Mouse (Mus musculus) MEL (cell line): ENCODE measurements at regions not wholly inside any gene's neighbourhood (a gene's known extent, or its start where the extent isn't known, plus 50 kb on each side); places are given as distances from the start of the nearest gene placed in this dataset.

Experiments used
- DNase-seq: peaks from one replicate; pipeline ENCODE4 v3.0.0; 2011; ENCODE audit warnings: low read depth, low spot score
- H3K27ac ChIP-seq: 2 replicates; pipeline ENCODE4 v1.5.1; 2012; ENCODE audit warnings: low read depth, mild to moderate bottlenecking, control low read depth, low read length, moderate library complexity; ENCODE audit not compliant: control insufficient read depth
- H3K27me3 ChIP-seq, 2 experiments: fragments of 150-350 bp in 1 of 2; sonication (generic) in 1 of 2; 2 replicates each; pipeline ENCODE4 v1.6.1; 2012; ENCODE audit warnings: low read length in 2 of 2, mild to moderate bottlenecking in 2 of 2, improper control_type of control experiment in 1 of 2, moderate library complexity in 1 of 2; ENCODE audit not compliant: insufficient read depth in 2 of 2, control insufficient read depth in 1 of 2
- H3K36me3 ChIP-seq, 2 experiments: 2 replicates each; pipeline ENCODE4 v1.6.1; 2012 to 2014; ENCODE audit warnings: low read length in 2 of 2, improper control_type of control experiment in 1 of 2, inconsistent platforms in 1 of 2, mild to moderate bottlenecking in 1 of 2; ENCODE audit not compliant: insufficient read depth in 2 of 2, control insufficient read depth in 1 of 2
- H3K4me1 ChIP-seq, 2 experiments: fragments of 150-350 bp in 1 of 2; sonication (generic) in 1 of 2; 2 replicates each; pipeline ENCODE4 v1.6.1; 2012; ENCODE audit warnings: low read length in 2 of 2, improper control_type of control experiment in 1 of 2, mild to moderate bottlenecking in 1 of 2; ENCODE audit not compliant: insufficient read depth in 2 of 2, control insufficient read depth in 1 of 2
- H3K4me3 ChIP-seq, 2 experiments: fragments of 150-350 bp in 1 of 2; sonication (generic) in 1 of 2; 2 replicates each; pipeline ENCODE4 v1.5.1; 2012; ENCODE audit warnings: low read depth in 2 of 2, low read length in 2 of 2, mild to moderate bottlenecking in 2 of 2, moderate library complexity in 2 of 2, control low read depth in 1 of 2, improper control_type of control experiment in 1 of 2; ENCODE audit not compliant: control insufficient read depth in 1 of 2, insufficient read depth in 1 of 2
- H3K79me2 ChIP-seq: 2 replicates; pipeline ENCODE4 v1.6.1; 2012; ENCODE audit warnings: mild to moderate bottlenecking, low read length, moderate library complexity; ENCODE audit not compliant: control insufficient read depth, poor library complexity, insufficient read depth
- H3K9ac ChIP-seq: 2 replicates; pipeline ENCODE4 v1.6.1; 2012; ENCODE audit warnings: low read depth, mild to moderate bottlenecking, control low read depth, low read length, moderate library complexity; ENCODE audit not compliant: control insufficient read depth, poor library complexity, severe bottlenecking
- H3K9me3 ChIP-seq: fragments of 150-350 bp; sonication (generic); replicated peaks from 2 replicates; pipeline ENCODE4 v1.6.1; 2012; ENCODE audit warnings: mild to moderate bottlenecking, low read length, improper control_type of control experiment, moderate library complexity; ENCODE audit not compliant: insufficient read depth
- BHLHE40 ChIP-seq: IDR thresholded peaks from 2 replicates; pipeline ENCODE4 v1.6.1; 2012; ENCODE audit warnings: low read depth, mild to moderate bottlenecking, inconsistent platforms, low read length, improper control_type of control experiment, borderline replicate concordance
- CHD1 ChIP-seq: IDR thresholded peaks from 2 replicates; pipeline ENCODE4 v1.6.1; 2012; ENCODE audit warnings: low read depth, mild to moderate bottlenecking, inconsistent platforms, low read length, improper control_type of control experiment
- CTCF ChIP-seq, 3 experiments: IDR thresholded peaks in 2 of 3; conservative IDR thresholded peaks in 1 of 3; 2 replicates each; pipeline ENCODE4 v1.5.1; 2011 to 2012; ENCODE audit warnings: low read length in 3 of 3, low read depth in 2 of 3, mild to moderate bottlenecking in 2 of 3, improper control_type of control experiment in 1 of 3, inconsistent platforms in 1 of 3, mixed read lengths in 1 of 3, moderate library complexity in 1 of 3; ENCODE audit not compliant: control insufficient read depth in 1 of 3, insufficient read depth in 1 of 3, poor library complexity in 1 of 3, severe bottlenecking in 1 of 3
- GABPA ChIP-seq: IDR thresholded peaks from 2 replicates; pipeline ENCODE4 v1.6.1; 2012; ENCODE audit warnings: low read depth, mild to moderate bottlenecking, inconsistent platforms, low read length, improper control_type of control experiment, moderate library complexity
- MAZ ChIP-seq: IDR thresholded peaks from 2 replicates; pipeline ENCODE4 v1.6.1; 2012; ENCODE audit warnings: low read depth, mild to moderate bottlenecking, inconsistent platforms, low read length, improper control_type of control experiment
- MEF2A ChIP-seq: IDR thresholded peaks from 2 replicates; pipeline ENCODE4 v1.6.1; 2014; ENCODE audit warnings: low read depth, mild to moderate bottlenecking, inconsistent platforms, low read length, improper control_type of control experiment; ENCODE audit not compliant: poor library complexity, insufficient replicate concordance, severe bottlenecking; ENCODE audit errors: extremely low read depth
- MXI1 ChIP-seq: IDR thresholded peaks from 2 replicates; pipeline ENCODE4 v1.6.1; 2011; ENCODE audit warnings: mild to moderate bottlenecking, low read depth, low read length, improper control_type of control experiment
- RAD21 ChIP-seq: IDR thresholded peaks from 2 replicates; pipeline ENCODE4 v1.6.1; 2011; ENCODE audit warnings: mild to moderate bottlenecking, low read depth, low read length, improper control_type of control experiment
- RCOR1 ChIP-seq: IDR thresholded peaks from 2 replicates; pipeline ENCODE4 v1.6.1; 2012; ENCODE audit warnings: low read depth, mild to moderate bottlenecking, inconsistent platforms, low read length, improper control_type of control experiment
- SMC3 ChIP-seq: IDR thresholded peaks from 2 replicates; pipeline ENCODE4 v1.6.1; 2011; ENCODE audit warnings: low read depth, low read length, improper control_type of control experiment
- TBP ChIP-seq: IDR thresholded peaks from 2 replicates; pipeline ENCODE4 v1.8.0; 2011; ENCODE audit warnings: low read depth, low read length, improper control_type of control experiment
- UBTF ChIP-seq: IDR thresholded peaks from 2 replicates; pipeline ENCODE4 v1.6.1; 2012; ENCODE audit warnings: low read depth, mild to moderate bottlenecking, inconsistent platforms, low read length, improper control_type of control experiment, moderate library complexity, borderline replicate concordance; ENCODE audit not compliant: insufficient read depth
- USF1 ChIP-seq: IDR thresholded peaks from 2 replicates; pipeline ENCODE4 v1.6.1; 2014; ENCODE audit warnings: low read depth, mild to moderate bottlenecking, inconsistent platforms, low read length, improper control_type of control experiment, moderate library complexity
- USF2 ChIP-seq, 2 experiments: IDR thresholded peaks; 2 replicates each; pipeline ENCODE4 v1.6.1; 2011 to 2012; ENCODE audit warnings: improper control_type of control experiment in 2 of 2, low read length in 2 of 2, borderline replicate concordance in 1 of 2, inconsistent platforms in 1 of 2, low read depth in 1 of 2, mild to moderate bottlenecking in 1 of 2; ENCODE audit not compliant: insufficient read depth in 1 of 2
- ZNF384 ChIP-seq: IDR thresholded peaks from 2 replicates; pipeline ENCODE4 v1.6.1; 2012; ENCODE audit warnings: low read depth, mild to moderate bottlenecking, inconsistent platforms, low read length, improper control_type of control experiment

DNA sequence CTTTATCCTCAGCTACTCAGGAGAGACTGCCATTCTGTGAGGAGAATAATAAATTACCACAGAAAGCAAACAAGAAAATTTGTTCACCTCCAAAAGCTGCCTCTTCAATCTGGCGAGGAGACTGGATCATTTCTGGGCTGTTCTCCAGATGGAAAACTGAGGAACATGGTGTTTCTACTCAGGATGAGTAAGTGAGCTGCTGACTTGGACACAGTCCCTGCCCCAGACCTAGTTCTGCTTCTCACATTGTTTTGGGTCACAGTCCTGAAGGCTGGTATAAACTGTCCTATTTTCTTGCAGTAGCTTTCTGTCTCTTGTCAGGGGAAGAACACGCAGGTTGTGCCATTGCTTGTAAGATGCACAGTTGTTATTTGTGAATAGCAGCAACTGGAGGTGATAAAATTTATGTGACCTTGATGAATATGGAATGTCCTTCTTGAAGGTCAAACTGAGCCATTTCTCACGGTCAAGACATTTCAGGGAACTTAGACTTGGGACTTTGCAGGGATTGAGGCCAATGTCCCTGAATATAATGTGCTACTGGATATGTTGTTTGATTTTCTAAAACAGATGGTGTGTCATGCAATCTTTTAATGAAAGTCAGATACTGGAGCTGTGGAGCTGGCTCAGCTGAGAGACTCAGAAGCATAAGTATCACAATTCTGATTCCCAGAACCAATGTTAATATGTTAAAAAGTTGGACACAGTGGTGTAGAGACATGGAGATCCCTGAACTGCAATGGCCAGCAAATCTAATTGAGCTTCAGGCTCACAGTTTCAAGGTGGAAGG is 102.2 kb downstream of the Edn1 start:
- H3K27ac ChIP-seq, result no peak overlapping the region
- H3K36me3 ChIP-seq, result no peaks in the 10 kb centered on the region
- H3K79me2 ChIP-seq, result no peaks in the 10 kb centered on the region
- TF ChIP-seq USF1, result no peak
- TF ChIP-seq, all 39 proteins: peak for 0
- no peak for DNase-seq
- Histone ChIP-seq H3K27me3 (no peaks in the 10 kb centered on the region), H3K4me3 (no peak overlapping the region), H3K9me3 (no peaks in the 10 kb centered on the region), H3K4me1 (no peaks in the 10 kb centered on the region), H3K9ac (no peak overlapping the region)

DNA sequence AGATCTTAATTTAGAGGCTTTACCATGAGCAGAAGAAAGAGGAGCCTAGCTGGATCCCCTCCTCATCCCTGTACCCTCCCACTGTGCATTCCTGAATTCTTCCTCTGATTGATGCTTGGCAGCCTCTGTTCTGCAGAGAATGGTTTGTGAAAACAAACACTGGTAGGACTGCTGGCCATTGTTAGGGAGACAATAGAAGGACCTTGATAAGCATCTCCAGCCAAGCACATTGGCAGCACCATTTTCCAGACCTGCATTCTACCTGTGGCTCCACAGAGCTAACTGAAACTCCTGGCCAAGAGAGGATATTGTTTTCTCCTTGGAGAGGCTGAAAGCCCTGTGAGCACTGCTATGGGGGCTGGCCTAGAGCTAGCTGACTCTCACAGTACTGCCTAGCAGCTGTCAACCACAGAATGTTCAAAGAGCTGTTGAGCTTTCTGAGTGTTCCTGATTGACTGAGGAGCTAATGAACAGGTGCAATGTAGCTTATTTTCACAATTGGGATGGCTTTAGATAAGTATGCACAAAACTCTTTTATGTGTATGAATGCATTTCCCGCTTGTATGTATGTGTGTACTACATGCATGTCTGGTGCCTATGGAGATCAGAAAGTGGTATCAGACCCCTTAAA is 111.5 kb downstream of the Edn1 start:
- no peaks in the 10 kb centered on the region for H3K79me2 ChIP-seq
- H3K4me1 ChIP-seq, result no peaks in the 10 kb centered on the region
- H3K4me3 ChIP-seq, result no peak overlapping the region
- TF ChIP-seq BHLHE40, result no peak
- no peak for TF ChIP-seq MXI1
- TF ChIP-seq CTCF (IDR thresholded peaks at IDR 0.05 in 2 of 3, conservative IDR thresholded peaks at IDR 0.05 in 1 of 3; ENCODE audit: control insufficient read depth in 1 of 3, insufficient read depth in 1 of 3, low read depth in 2 of 3, low read length in 3 of 3, poor library complexity in 1 of 3, severe bottlenecking in 1 of 3), result no peak
- TF ChIP-seq UBTF, result no peak
- TF ChIP-seq TBP, result no peak
- no peak for TF ChIP-seq GABPA
- no peak for TF ChIP-seq CHD1
- TF ChIP-seq MEF2A, result no peak
- no peak for TF ChIP-seq MAZ
- TF ChIP-seq RAD21, result no peak
- no peak for TF ChIP-seq SMC3
- TF ChIP-seq USF2 (IDR thresholded peaks at IDR 0.05; ENCODE audit: borderline replicate concordance in 1 of 2, insufficient read depth in 1 of 2, low read depth in 1 of 2, low read length in 2 of 2), result no peak
- no peak for TF ChIP-seq RCOR1
- no peak for TF ChIP-seq USF1
- no peak for TF ChIP-seq ZNF384
- H3K27me3 ChIP-seq, result no peaks in the 10 kb centered on the region
- H3K9ac ChIP-seq, result no peak overlapping the region
- H3K9me3 ChIP-seq, result no peaks in the 10 kb centered on the region
- no peak for DNase-seq
- no peak overlapping the region for H3K27ac ChIP-seq
- H3K36me3 ChIP-seq, result no peaks in the 10 kb centered on the region
